Mouse (Mus musculus): ENCODE data around the gene Cd180.

Cd180 gene

GRCm38 (mm10) chr13:102693341-102693801 is at the start of gene Cd180:
Gene Cd180, plus strand, starts transcription at chr13:102693558.
- no peak for DNase-seq (ENCODE audit: low read depth, low spot score)

GRCm38 (mm10) chr13:102644344-102644743 is 49.0 kb upstream of the Cd180 start:
- no peak for DNase-seq (ENCODE audit: low read depth, low spot score)

- DNase-seq (ENCODE audit: low read depth, low spot score), result peak; percentile 79
Observed at GRCm38 (mm10) chr13:102644789-102645551, 48.4 kb upstream of the Cd180 start.

DNA sequence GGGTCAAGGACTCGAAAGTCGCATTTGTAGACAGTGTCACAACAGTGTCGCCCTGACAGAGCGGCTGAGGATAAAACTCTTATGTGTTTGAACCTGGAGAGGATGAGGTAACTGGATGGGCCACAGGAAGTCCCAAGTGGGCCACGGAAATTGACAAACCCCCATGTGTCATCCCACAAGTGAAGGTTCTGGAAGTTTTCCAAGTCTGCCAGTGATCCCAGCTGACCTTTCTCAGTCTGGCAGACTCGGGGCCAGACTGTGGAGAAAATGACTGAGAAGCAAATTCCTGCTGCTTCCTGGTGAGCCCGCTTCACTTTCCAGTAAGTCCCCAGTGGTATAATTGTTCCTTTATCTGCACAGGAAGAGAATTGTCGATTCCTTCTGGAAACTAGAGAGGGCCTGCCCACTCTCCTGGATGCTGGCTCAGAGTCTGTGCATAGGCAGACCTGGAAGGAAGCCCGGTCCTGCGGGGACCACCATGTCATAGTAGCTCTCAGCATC is 47.0 kb upstream of the Cd180 start:
- DNase-seq (ENCODE audit: low read depth, low spot score), result no peak

- no peak for DNase-seq (ENCODE audit: low read depth, low spot score)
Observed at GRCm38 (mm10) chr13:102647511-102647910, 45.8 kb upstream of the Cd180 start.

DNA sequence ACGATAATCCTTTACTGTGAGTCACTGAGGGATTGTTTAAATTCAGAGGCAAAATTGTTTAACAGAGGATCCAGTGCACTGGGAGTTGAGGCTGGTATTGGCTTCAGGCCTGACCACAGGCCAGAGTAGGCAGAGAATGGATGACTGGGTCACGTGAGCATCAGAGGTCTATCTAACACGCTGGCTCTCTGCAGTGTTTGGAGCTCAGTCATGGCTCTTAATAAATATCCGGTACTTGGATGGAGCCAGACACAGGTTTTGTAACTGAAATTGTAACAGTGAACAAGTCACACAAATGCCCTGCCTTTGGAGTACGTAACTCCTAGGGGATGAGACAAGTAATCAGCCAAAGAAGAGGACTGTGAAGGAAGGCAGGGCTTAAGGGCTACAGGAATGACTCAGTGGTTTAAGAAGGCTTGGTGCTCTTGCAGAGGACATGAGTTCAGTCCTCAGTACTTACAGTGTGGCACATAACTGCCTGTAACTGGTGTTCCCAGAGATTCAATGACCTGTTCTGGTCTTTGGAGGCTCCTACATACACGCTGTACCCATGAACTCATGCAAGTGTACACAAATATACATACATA is 41.0 kb upstream of the Cd180 start:
- DNase-seq (ENCODE audit: low read depth, low spot score), result no peak

GRCm38 (mm10) chr13:102655071-102655570 is 38.2 kb upstream of the Cd180 start:
- DNase-seq (ENCODE audit: low read depth, low spot score), result no peak

- DNase-seq (ENCODE audit: low read depth, low spot score), result no peak
Observed at GRCm38 (mm10) chr13:102656153-102656690, 37.1 kb upstream of the Cd180 start.

DNA sequence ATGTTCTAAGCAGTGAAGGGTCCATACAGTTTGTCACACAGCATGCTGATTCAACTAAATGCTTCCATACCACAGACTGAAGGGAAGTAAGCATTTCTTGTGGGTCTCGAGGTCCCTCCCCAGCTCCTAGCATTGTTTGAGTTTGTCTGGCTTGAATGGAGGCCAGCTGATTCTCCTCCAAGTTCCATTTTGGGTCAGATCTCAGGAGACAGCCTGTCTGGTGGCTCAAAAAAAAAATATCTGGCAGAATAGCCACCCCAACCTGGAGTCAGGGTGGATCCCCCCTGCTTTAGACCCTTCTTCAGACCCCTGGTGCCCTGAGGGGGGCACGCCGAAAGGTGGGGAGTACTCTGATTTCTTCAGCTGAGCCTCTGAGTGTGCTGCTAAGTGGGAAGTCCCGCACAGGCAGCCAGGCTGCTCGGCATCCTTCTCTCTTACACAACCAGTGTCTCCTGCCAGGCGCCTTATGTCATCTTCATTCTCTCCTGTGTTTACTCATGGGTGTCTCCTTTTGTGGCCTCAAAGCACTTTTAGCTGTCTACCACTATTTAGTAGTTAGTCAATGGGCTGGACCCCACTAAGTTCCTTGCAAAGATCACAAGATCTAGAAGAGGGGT is 35.0 kb upstream of the Cd180 start:
- no peak for DNase-seq (ENCODE audit: low read depth, low spot score)

- DNase-seq (ENCODE audit: low read depth, low spot score), result no peak
Observed at GRCm38 (mm10) chr13:102664041-102664440, 29.3 kb upstream of the Cd180 start.

DNA sequence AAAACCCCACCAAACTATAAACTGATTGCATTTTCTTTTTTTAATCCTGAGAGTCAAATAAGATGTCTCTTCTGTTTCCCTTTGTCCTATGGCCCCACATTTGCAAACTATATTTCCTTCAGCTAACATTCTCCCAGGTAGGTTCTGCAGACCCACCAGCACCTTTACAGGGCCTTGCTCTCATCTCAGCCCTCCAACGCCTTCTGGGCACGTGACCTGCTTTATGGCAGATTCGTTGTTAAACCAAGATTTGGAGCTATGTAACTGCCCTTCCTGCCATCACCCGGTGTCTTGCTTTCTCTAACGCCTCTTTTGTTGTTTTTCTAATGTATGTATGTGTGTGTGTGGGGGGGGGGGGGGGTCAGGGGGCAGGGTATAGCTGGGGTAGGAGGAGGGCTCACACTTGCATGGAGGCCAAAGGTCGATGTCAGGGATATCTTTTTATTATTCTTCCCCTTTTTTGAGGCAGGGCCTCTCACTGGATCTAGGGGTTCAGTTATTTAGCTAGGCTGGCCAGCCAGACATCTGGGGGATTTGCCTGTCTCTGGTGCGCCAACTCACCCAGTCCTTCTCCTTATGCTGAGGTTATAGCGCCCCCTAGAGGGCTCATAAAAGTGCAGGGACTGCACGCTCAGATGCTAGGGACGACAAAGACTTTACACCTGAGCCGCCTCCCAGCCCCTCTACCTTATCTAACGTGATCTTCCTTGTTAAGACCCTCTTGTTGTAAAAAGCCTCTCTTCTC is 28.3 kb upstream of the Cd180 start:
- DNase-seq (ENCODE audit: low read depth, low spot score), result no peak

DNA sequence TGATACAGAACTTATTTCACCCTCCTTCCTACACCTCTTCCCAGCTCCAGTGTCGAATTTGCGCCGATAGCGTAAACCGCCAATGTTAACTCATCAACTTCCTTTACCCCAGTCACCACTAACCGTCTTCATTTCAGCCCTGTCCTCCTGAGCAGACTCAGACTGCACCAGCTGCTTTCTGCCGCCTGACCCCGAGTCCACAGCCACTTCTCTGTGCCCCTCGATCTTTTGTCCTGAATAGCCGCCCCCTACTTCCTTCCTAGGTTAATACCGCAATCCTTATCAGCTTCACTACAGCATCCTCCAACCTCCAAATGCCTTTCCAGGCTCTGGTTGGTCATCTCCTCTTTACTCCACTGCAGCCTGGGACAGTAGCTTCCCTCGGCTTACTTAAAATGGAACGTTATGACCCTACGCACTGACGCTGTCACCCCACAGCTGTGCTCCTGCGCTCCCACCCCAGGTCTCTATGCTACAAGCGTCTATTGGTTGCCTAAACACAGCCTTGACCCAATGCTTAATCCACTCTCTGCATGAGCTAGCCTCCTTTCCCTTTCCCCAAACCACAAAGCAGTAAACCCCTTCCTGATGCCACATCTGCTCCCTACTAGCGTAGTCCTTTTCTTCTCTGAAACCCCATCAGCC is 27.6 kb upstream of the Cd180 start:
- DNase-seq (ENCODE audit: low read depth, low spot score), result no peak

- DNase-seq (ENCODE audit: low read depth, low spot score), result no peak
Observed at GRCm38 (mm10) chr13:102666233-102666614, 27.1 kb upstream of the Cd180 start.

DNA sequence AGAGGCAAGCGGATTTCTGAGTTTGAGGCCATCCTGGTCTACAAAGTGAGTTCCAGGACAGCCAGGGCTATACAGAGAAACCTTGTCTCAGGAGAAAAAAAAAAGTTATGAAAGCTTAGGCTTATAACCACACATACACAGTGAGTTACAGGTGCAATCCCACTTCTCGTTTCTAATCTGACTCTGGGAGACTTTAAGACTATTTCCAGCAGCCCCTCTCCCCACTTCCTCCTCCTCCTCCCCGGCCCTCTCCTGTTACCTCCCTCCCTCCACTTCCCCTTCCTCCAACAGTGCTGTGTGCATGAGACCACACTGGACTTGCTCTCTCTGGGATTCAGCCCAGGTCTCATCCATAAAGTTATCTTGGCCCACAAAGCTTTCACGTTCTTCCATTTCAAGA is 26.6 kb upstream of the Cd180 start:
- DNase-seq (ENCODE audit: low read depth, low spot score), result no peak

DNA sequence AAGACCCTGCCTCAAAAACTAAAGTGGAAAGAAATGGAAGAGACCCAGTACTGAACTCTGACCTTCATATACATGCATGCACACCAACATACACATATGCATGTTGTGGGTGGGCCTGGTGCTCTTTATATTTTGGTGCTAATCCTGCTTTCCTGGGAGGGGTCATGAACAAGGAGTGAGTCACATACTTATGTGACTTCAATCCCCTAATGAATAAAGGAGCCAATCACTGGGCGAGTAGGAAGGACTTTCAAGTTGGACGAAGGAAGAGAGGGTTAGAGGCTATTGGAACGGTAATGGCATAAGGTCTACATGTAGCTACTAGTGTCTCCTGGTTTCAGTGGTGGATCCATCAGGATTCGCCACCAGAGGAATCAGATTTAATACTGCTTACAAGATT is 26.0 kb upstream of the Cd180 start:
- DNase-seq (ENCODE audit: low read depth, low spot score), result no peak

DNA sequence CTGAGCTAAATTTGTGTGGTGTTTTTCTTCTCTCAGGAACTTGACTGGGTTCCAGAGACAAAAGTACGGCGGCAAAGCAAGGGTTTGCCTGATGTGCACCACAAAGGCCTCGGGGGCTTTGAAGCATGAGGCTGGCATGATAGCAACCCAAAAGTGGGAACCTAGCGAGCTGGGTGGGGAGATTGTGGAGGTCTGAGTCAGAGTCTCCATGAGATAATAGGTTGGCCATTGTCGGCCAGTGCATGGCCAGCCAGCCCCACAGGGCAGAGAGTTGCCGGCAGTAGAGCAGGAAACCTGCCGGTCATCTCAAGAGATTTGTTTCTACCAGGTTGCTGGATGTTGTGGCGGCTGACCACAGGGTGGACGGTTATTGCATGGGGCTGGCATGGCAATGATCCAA is 25.5 kb upstream of the Cd180 start:
- no peak for DNase-seq (ENCODE audit: low read depth, low spot score)

DNA sequence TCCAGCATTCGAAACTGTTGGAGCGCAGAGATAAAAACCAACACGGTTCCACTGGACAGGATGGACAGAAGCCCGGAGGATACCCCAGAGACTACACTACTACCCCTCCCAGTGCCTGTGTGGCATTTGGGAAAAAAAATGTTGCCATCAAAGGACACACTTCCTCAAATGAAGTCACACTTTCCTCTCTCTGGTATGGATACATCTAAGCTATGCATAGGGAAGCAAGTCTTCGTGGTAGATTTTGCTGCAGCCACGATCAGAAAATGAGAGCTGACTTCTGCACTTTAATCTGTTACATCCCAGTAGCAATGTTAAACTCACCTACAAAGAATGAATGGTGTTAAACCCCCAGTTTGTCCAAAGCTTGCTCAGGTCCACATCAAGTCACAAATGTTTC is 24.4 kb upstream of the Cd180 start:
- no peak for DNase-seq (ENCODE audit: low read depth, low spot score)

DNA sequence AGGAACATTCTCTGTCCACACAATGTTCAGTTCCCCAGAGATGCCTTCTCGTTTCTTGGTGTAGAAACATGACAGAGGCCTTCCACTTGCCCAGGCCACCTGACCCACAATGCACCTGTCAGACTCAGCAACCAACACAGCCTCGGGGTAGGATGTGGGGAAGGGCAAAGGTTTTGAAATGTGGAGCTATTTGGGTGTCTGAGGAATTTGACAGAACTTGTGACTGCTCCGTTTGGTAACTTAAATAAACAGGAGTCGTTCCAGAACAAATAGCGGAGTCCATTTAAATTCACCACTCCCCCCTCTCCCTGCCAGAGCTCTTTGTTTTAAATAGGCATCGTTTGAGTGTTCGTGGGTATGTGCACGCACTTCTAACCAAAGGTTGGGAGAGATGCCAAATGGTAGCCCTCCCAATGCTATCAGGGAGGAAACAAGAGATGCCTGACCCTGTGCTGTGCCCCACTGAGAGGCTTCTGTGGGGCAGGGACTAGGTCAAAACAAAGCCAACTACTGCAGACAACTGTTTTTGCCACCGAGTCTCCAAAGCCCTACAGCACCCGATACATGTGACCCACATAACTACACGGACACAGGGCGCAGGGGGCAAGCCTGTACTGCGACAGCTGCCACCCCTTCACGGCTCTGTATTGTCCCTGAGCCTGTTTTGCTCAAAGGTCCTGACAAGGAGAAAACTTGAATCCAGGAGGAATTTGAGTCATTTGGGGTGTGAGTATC is 23.7 kb upstream of the Cd180 start:
- DNase-seq (ENCODE audit: low read depth, low spot score), result no peak

DNA sequence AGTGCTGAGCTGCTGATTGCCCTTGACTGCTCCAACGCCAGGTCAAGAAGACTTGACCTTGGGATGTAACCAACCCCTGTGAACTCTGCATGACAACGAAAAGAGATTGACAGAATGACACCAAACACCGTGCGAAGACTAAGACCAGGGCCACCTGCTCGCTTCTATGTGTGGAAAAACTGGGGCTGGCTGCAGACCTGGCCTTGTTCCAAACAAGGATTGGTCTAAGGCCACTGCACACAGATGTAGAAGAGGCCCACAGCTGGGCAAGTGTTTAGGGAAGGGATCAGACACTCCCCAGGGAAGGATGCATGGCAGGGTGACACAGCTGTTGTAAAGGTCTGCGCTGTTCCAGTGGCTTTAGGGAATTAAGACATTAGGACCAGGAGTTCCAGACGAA is 22.9 kb upstream of the Cd180 start:
- no peak for DNase-seq (ENCODE audit: low read depth, low spot score)

- no peak for DNase-seq (ENCODE audit: low read depth, low spot score)
Observed at GRCm38 (mm10) chr13:102674083-102674482, 19.3 kb upstream of the Cd180 start.

All from brain, embryonic 18.5 days (tissue).